Mouse (Mus musculus) E14TG2a.4 (cell line): ENCODE data around the gene Kcnk7.

Source experiments
- CTCF ChIP-seq: conservative IDR thresholded peaks from 2 replicates; pipeline ENCODE4 v1.5.1; 2014; ENCODE audit warnings: low read length
- NANOG ChIP-seq: IDR thresholded peaks from 2 replicates; pipeline ENCODE4 v1.6.1; 2014; ENCODE audit warnings: borderline replicate concordance, low read length, mixed read lengths
- POU5F1 ChIP-seq: IDR thresholded peaks from 2 replicates; pipeline ENCODE4 v1.6.1; 2014; ENCODE audit warnings: low read length, borderline replicate concordance

DNA sequence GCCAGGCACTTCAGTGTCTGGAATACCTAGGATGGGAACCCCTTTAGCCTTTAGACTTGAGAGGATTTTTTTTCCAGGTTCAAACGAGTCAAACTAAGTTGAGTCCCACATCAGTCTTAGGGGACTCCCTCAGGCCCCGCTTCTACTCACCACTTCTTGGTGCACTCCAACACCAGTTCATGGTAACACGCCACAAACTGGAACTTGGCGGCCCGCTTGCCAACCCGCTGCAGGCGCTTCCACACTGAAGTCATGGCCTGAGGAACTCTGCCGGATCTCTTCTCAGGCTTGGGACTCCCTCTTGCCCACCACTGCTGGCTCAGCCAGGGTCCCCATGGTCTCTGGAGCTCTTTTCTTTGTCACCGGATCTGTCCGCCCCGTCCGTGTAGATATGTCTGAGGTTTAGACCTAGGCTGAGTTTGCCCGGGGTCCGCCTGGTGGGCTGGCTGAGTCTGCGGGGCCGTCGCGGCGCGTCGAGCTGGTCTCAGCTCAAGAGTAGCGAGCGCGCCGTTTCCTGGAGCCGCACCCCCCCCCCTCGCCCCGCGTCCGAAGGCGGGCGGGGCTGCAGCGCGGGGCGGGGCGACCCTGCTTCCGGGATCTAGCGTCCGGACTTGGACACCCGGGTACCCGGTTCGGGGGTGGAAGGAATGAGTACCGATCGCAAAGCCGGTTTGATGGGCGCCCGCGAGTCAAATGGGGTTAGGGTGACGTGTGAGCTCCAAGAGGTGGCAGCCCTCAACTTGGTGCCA is 21.8 kb downstream of the Kcnk7 start, which contains the start of gene Ehbp1l1:
- TF ChIP-seq CTCF, result no peak
- no peak for TF ChIP-seq POU5F1
- TF ChIP-seq NANOG, result no peak
